Mouse (Mus musculus) myocyte (in vitro differentiated cells): ENCODE measurements around the gene Gpr108. TPM values are rescaled to one million over a fixed set of nuclear protein-coding genes. Genes with fewer than 3 reads are reported as not detected.

Source experiments
- H3K27me3 ChIP-seq: one replicate; pipeline ENCODE4 v1.6.1; 2011; ENCODE audit not compliant: control insufficient read depth, insufficient read depth, insufficient read length
- H3K36me3 ChIP-seq: one replicate; pipeline ENCODE4 v1.6.1; 2011; ENCODE audit not compliant: control insufficient read depth, insufficient read depth
- H3K4me2 ChIP-seq: one replicate; pipeline ENCODE4 v1.6.1; 2011; ENCODE audit warnings: low read depth, control low read depth
- H3K4me3 ChIP-seq: one replicate; pipeline ENCODE4 v1.5.1; 2011; ENCODE audit warnings: mild to moderate bottlenecking, control low read depth, moderate library complexity
- H3K79me2 ChIP-seq: one replicate; pipeline ENCODE4 v1.6.1; 2011; ENCODE audit not compliant: control insufficient read depth, insufficient read depth
- H3ac ChIP-seq: one replicate; pipeline ENCODE4 v1.6.1; 2011; ENCODE audit not compliant: control insufficient read depth, insufficient read length
- CEBPB ChIP-seq: IDR thresholded peaks from 2 replicates; pipeline ENCODE4 v1.6.1; 2011; ENCODE audit warnings: mild to moderate bottlenecking, moderate library complexity; ENCODE audit not compliant: poor library complexity, insufficient read depth, severe bottlenecking
- E2F4 ChIP-seq: IDR thresholded peaks from one replicate; pipeline ENCODE4 v1.6.1; 2011; ENCODE audit warnings: mild to moderate bottlenecking, control low read depth, moderate library complexity; ENCODE audit not compliant: insufficient read depth
- MAX ChIP-seq: IDR thresholded peaks from one replicate; pipeline ENCODE4 v1.6.1; 2011; ENCODE audit warnings: low read depth, mild to moderate bottlenecking, control low read depth
- MYOD1 ChIP-seq, 3 experiments: IDR thresholded peaks; one replicate each; pipeline ENCODE4 v1.6.1; 2011; ENCODE audit warnings: control low read depth in 2 of 3, low read depth in 2 of 3, mild to moderate bottlenecking in 2 of 3, moderate library complexity in 1 of 3; ENCODE audit not compliant: insufficient read length in 2 of 3, control insufficient read depth in 1 of 3
- MYOG ChIP-seq, 3 experiments: IDR thresholded peaks; one replicate each; pipeline ENCODE4 v1.6.1; 2011; ENCODE audit warnings: control low read depth in 2 of 3, low read depth in 2 of 3, mild to moderate bottlenecking in 2 of 3; ENCODE audit not compliant: insufficient read length in 2 of 3, control insufficient read depth in 1 of 3, insufficient read depth in 1 of 3
- POLR2A ChIP-seq: IDR thresholded peaks from one replicate; pipeline ENCODE4 v1.6.1; 2011; ENCODE audit warnings: low read depth, mild to moderate bottlenecking, control low read depth, moderate library complexity; ENCODE audit not compliant: insufficient read length
- POLR2AphosphoS2 ChIP-seq: IDR thresholded peaks from one replicate; pipeline ENCODE4 v1.6.1; 2011; ENCODE audit warnings: low read depth, control low read depth; ENCODE audit not compliant: insufficient read length
- REST ChIP-seq: IDR thresholded peaks from one replicate; pipeline ENCODE4 v1.6.1; 2011; ENCODE audit warnings: mild to moderate bottlenecking, control low read depth, moderate library complexity; ENCODE audit not compliant: insufficient read depth, insufficient read length
- SRF ChIP-seq: IDR thresholded peaks from one replicate; pipeline ENCODE4 v1.6.1; 2011; ENCODE audit warnings: low read depth; ENCODE audit not compliant: control insufficient read depth, insufficient read length
- TCF12 ChIP-seq: IDR thresholded peaks from one replicate; pipeline ENCODE4 v1.6.1; 2011; ENCODE audit warnings: mild to moderate bottlenecking, control low read depth; ENCODE audit not compliant: poor library complexity, insufficient read depth, severe bottlenecking
- TCF3 ChIP-seq: IDR thresholded peaks from one replicate; pipeline ENCODE4 v1.6.1; 2011; ENCODE audit warnings: low read depth, control low read depth; ENCODE audit not compliant: insufficient read length
- USF1 ChIP-seq: IDR thresholded peaks from one replicate; pipeline ENCODE4 v1.6.1; 2011; ENCODE audit warnings: low read depth, mild to moderate bottlenecking, control low read depth, moderate library complexity
- polyA plus RNA-seq: library from polyadenylated mRNA; unstranded; fragments of >200 nt; fragmentation: generic; extraction: Trizol; gene quantifications from one replicate; pipeline ENCODE4 v1.2.1, GENCODE M21; 2012; ENCODE audit warnings: missing spikeins

Gene Gpr108
- polyA plus RNA-seq, 1 experiment, result 53.9 TPM

- Histone ChIP-seq H3K4me2 (no peak overlapping the region), H3K79me2 (no peaks in the 10 kb centered on the region), H3K36me3 (no peaks in the 10 kb centered on the region), H3K27me3 (peaks cover 48% of the 10 kb centered on the region), H3ac (no peak overlapping the region), H3K4me3 (no peak overlapping the region)
- no peak for TF ChIP-seq TCF3
- no peak for TF ChIP-seq USF1
- no peak for TF ChIP-seq REST
- no peak for TF ChIP-seq MAX
- TF ChIP-seq CEBPB, result no peak
- TF ChIP-seq POLR2AphosphoS2, result no peak
- TF ChIP-seq MYOD1 (IDR thresholded peaks at IDR 0.05; ENCODE audit: control insufficient read depth in 1 of 3, insufficient read length in 2 of 3, low read depth in 2 of 3), result no peak
- no peak for TF ChIP-seq E2F4
- no peak for TF ChIP-seq TCF12
- no peak for TF ChIP-seq MYOG (IDR thresholded peaks at IDR 0.05; ENCODE audit: control insufficient read depth in 1 of 3, insufficient read depth in 1 of 3, insufficient read length in 2 of 3, low read depth in 2 of 3)
- TF ChIP-seq SRF, result no peak
- no peak for TF ChIP-seq POLR2A
Measured at GRCm38 (mm10) chr17:57221911-57222310, 26.3 kb downstream of the Gpr108 start.

GRCm38 (mm10) chr17:57219884-57220207, 28.4 kb downstream of the Gpr108 start:
- H3K27me3 ChIP-seq, result peaks cover 41% of the 10 kb centered on the region
- no peak overlapping the region for H3K4me3 ChIP-seq
- H3ac ChIP-seq, result no peak overlapping the region
- TF ChIP-seq MYOD1 (IDR thresholded peaks at IDR 0.05; ENCODE audit: control insufficient read depth in 1 of 3, insufficient read length in 2 of 3, low read depth in 2 of 3), result no peak
- no peak for TF ChIP-seq POLR2AphosphoS2
- no peak for TF ChIP-seq TCF3
- TF ChIP-seq CEBPB, result no peak
- TF ChIP-seq POLR2A, result no peak
- no peak for TF ChIP-seq TCF12
- TF ChIP-seq USF1, result no peak
- no peak for TF ChIP-seq MYOG (IDR thresholded peaks at IDR 0.05; ENCODE audit: control insufficient read depth in 1 of 3, insufficient read depth in 1 of 3, insufficient read length in 2 of 3, low read depth in 2 of 3)
- TF ChIP-seq SRF, result no peak
- TF ChIP-seq E2F4, result no peak
- no peak for TF ChIP-seq MAX
- TF ChIP-seq REST, result no peak
- no peaks in the 10 kb centered on the region for H3K36me3 ChIP-seq
- H3K4me2 ChIP-seq, result no peak overlapping the region
- H3K79me2 ChIP-seq, result no peaks in the 10 kb centered on the region

GRCm38 (mm10) chr17:57219167-57219883, 28.9 kb downstream of the Gpr108 start:
- H3ac ChIP-seq, result no peak overlapping the region
- H3K27me3 ChIP-seq, result peaks cover 40% of the 10 kb centered on the region
- TF ChIP-seq MAX, result no peak
- TF ChIP-seq USF1, result no peak
- no peak for TF ChIP-seq E2F4
- TF ChIP-seq POLR2A, result no peak
- H3K36me3 ChIP-seq, result no peaks in the 10 kb centered on the region
- H3K4me2 ChIP-seq, result no peak overlapping the region
- H3K79me2 ChIP-seq, result no peaks in the 10 kb centered on the region
- no peak overlapping the region for H3K4me3 ChIP-seq

- Histone ChIP-seq H3K27me3 (peaks cover 40% of the 10 kb centered on the region), H3K4me2 (no peak overlapping the region), H3K4me3 (no peak overlapping the region)
Measured at GRCm38 (mm10) chr17:57218335-57218900, 29.8 kb downstream of the Gpr108 start.

More at GRCm38 (mm10) chr17:57218335-57218900, 29.8 kb downstream of the Gpr108 start:
- Histone ChIP-seq H3K79me2 (no peaks in the 10 kb centered on the region), H3K36me3 (no peaks in the 10 kb centered on the region), H3ac (no peak overlapping the region)
- TF ChIP-seq E2F4 (no peak), MYOD1 (IDR thresholded peaks at IDR 0.05; ENCODE audit: control insufficient read depth in 1 of 3, insufficient read length in 2 of 3, low read depth in 2 of 3) (no peak), TCF3 (no peak), MAX (no peak), POLR2AphosphoS2 (no peak), USF1 (no peak), REST (no peak), TCF12 (no peak)
